ENCODE assay signal across 10 mouse cellular contexts in genomic region chr6:145745291-145745690, GRCm38 (mm10). TPM values are rescaled to one million over a fixed set of nuclear protein-coding genes. Genes with fewer than 3 reads are reported as not detected.
DNase-seq lines count a peak whose midpoint lies in the region; ATAC-seq and TF ChIP-seq lines count a peak whose summit lies in the region.
"Had no signal": no experiment of that assay in that cellular context is flagged by ENCODE, and none has a peak within 500 bp of the region (broad histone marks: within the 10 kb centered on the region; RNA-seq: fewer than 3 reads in every experiment).

No protein-coding gene starts in this region.

- no peak for TF ChIP-seq POLR2A in CH12.LX (IDR thresholded peaks at IDR 0.05; ENCODE audit: low read depth, low read length)

- ATAC-seq in kidney, embryonic 14.5 days (ENCODE audit: low FRiP score, low TSS enrichment) = no peak

- TF ChIP-seq CTCF in CH12.LX (conservative IDR thresholded peaks at IDR 0.05 in 1 of 2, IDR thresholded peaks at IDR 0.05 in 1 of 2; ENCODE audit: low read depth in 2 of 2, low read length in 2 of 2) = no peak

- peak overlapping the region; percentile 91; the same call in 1 of the 2 replicates for H3K27ac ChIP-seq in kidney, embryonic 14.5 days (ENCODE audit: low read depth, low read length)
- no peak overlapping the region for H3K27ac ChIP-seq in CH12.LX (ENCODE audit: insufficient read depth, low read depth)
- H3K27ac ChIP-seq in limb, embryonic 10.5 days = peak overlapping the region; percentile 95
- H3K27ac ChIP-seq: liver, embryonic 14.5 days had no signal

- no peaks in the 10 kb centered on the region for H3K79me2 ChIP-seq in CH12.LX (replicated peaks; ENCODE audit: control insufficient read depth, extremely low read depth, insufficient read depth, poor library complexity, severe bottlenecking)

- TF ChIP-seq EP300 in CH12.LX (IDR thresholded peaks at IDR 0.05; ENCODE audit: low read length) = no peak

- no peak overlapping the region for H3K4me2 ChIP-seq in kidney, embryonic 14.5 days (replicated peaks; ENCODE audit: low read depth, low read length)
- H3K4me2 ChIP-seq in CH12.LX (ENCODE audit: insufficient read depth, low read depth, poor library complexity, severe bottlenecking) = peak overlapping the region; percentile 25; the same call in 1 of the 2 replicates

- in situ Hi-C loops in CH12.LX (cut with MboI; ENCODE audit: low pct_ligation_motif_present, low pct_unique_long_range_greater_than_20kb, low sequenced_read_pairs) = no loop called here

- no peak for TF ChIP-seq RAD21 in CH12.LX (IDR thresholded peaks at IDR 0.05; ENCODE audit: low read depth, low read length)

- no peaks in the 10 kb centered on the region for H3K27me3 ChIP-seq in kidney, embryonic 14.5 days (ENCODE audit: control insufficient read depth, insufficient read depth, low read length)
- peaks cover 10% of the 10 kb centered on the region for H3K27me3 ChIP-seq in CH12.LX (replicated peaks)
- no peaks in the 10 kb centered on the region for H3K27me3 ChIP-seq in limb, embryonic 10.5 days (ENCODE audit: low read depth, poor library complexity, severe bottlenecking)
- H3K27me3 ChIP-seq: stomach, embryonic 15.5 days had no signal

- 43% methylated on average over 3 of the region's 3 CpGs for WGBS in kidney, embryonic 14.5 days
- WGBS in limb, embryonic 10.5 days = 60% methylated on average over 3 of the region's 3 CpGs

- H3K36me3 ChIP-seq in kidney, embryonic 14.5 days (ENCODE audit: control insufficient read depth, insufficient read depth, low read length) = no peaks in the 10 kb centered on the region
- H3K36me3 ChIP-seq in CH12.LX (replicated peaks in 1 of 2; ENCODE audit: control insufficient read depth in 1 of 2, insufficient read depth in 1 of 2, low read length in 1 of 2) = no peaks in the 10 kb centered on the region
- H3K36me3 ChIP-seq in limb, embryonic 10.5 days = peaks cover 1% of the 10 kb centered on the region
- H3K36me3 ChIP-seq: stomach, embryonic 15.5 days had no signal

- H3K4me1 ChIP-seq in kidney, embryonic 14.5 days (ENCODE audit: control insufficient read depth, insufficient read depth, low read length) = no peaks in the 10 kb centered on the region
- H3K4me1 ChIP-seq in CH12.LX (ENCODE audit: control insufficient read depth in 1 of 2, insufficient read depth in 2 of 2) = no peaks in the 10 kb centered on the region
- peaks cover 19% of the 10 kb centered on the region for H3K4me1 ChIP-seq in limb, embryonic 10.5 days
- H3K4me1 ChIP-seq: stomach, embryonic 15.5 days had no signal

- dilution Hi-C loops in CH12.LX (cut with MboI; ENCODE audit: extremely low pct_ligation_motif_present, extremely low pct_unique_long_range_greater_than_20kb, low sequenced_read_pairs) = no loop called here

- peak; percentile 38 for DNase-seq in cerebellum, adult 9-10 months
- no peak for DNase-seq in cerebellum, postnatal 36 days
- DNase-seq in kidney, postnatal 36 days = no peak
- DNase-seq in CH12.LX (ENCODE audit: extremely low read depth) = no peak
- DNase-seq in limb, embryonic 10.5 days (ENCODE audit: low spot score) = no peak
- no peak for DNase-seq in T-cell, adult 2 months (ENCODE audit: low spot score)
- DNase-seq in spleen, postnatal 10 days (ENCODE audit: low spot score in 2 of 2) = no peak

- no peaks in the 10 kb centered on the region for H3K9me3 ChIP-seq in kidney, embryonic 14.5 days (ENCODE audit: control insufficient read depth, low read length)
- peaks cover 3% of the 10 kb centered on the region for H3K9me3 ChIP-seq in CH12.LX (replicated peaks; ENCODE audit: low read length)
- H3K9me3 ChIP-seq in limb, embryonic 10.5 days (replicated peaks) = no peaks in the 10 kb centered on the region
- H3K9me3 ChIP-seq: stomach, embryonic 15.5 days had no signal

- H3K4me3 ChIP-seq in kidney, embryonic 14.5 days (ENCODE audit: low read length) = no peak overlapping the region
- no peak overlapping the region for H3K4me3 ChIP-seq in CH12.LX (replicated peaks in 1 of 3; ENCODE audit: low read depth in 2 of 3, low read length in 2 of 3, poor library complexity in 1 of 3)
- no peak overlapping the region for H3K4me3 ChIP-seq in limb, embryonic 10.5 days

- no peak overlapping the region for H3K9ac ChIP-seq in kidney, embryonic 14.5 days (ENCODE audit: low read depth, low read length)
- no peak overlapping the region for H3K9ac ChIP-seq in CH12.LX (ENCODE audit: insufficient read depth, low read depth)
- H3K9ac ChIP-seq: liver, embryonic 14.5 days; stomach, embryonic 15.5 days had no signal

TF ChIP-seq in CH12.LX, 34 proteins besides CTCF, POLR2A, EP300 and RAD21:
- no peak for TF ChIP-seq NRF1 (IDR thresholded peaks at IDR 0.05; ENCODE audit: low read depth, low read length)
- no peak for TF ChIP-seq CHD2 (IDR thresholded peaks at IDR 0.05; ENCODE audit: low read length)
- no peak for TF ChIP-seq SIN3A (IDR thresholded peaks at IDR 0.05; ENCODE audit: low read length)
- TF ChIP-seq JUND (conservative IDR thresholded peaks at IDR 0.05; ENCODE audit: low read depth, low read length) = no peak
- no peak for TF ChIP-seq MEF2A (IDR thresholded peaks at IDR 0.05; ENCODE audit: borderline replicate concordance, low read depth, low read length)
- TF ChIP-seq IRF4 (IDR thresholded peaks at IDR 0.05; ENCODE audit: low read depth, low read length) = no peak

RNA-seq across cellular contexts. Expression of gene Rassf8, which starts 1.3 kb away (rescaled TPM):
- polyA plus RNA-seq in kidney, embryonic 14.5 days (2014; fragmentation: Nextera tagmentation; extraction: Ambion mirVana) = 11.5 TPM in 2 replicates
- total RNA-seq in CH12.LX (2012; rRNA removed) = 0.13 and 0.34 TPM in 2 replicates
- total RNA-seq in CH12.LX (2014; rRNA removed) = 0.46 and 0.48 TPM in 2 replicates
- polyA plus RNA-seq in CH12.LX (2012; ENCODE audit: insufficient read length, low read depth) = 0.59 and 0.80 TPM in 2 replicates
- polyA plus RNA-seq in limb, embryonic 10.5 days (2016; fragmentation: Nextera tagmentation; extraction: Ambion mirVana) = 3.9 and 6.4 TPM in 2 replicates
